Mouse (Mus musculus) B cell, adult 2 months (primary cell): Measurements from ENCODE around the gene Lig1.

Experiments
- DNase-seq, 2 experiments: peaks; one replicate each; pipeline ENCODE4 v3.0.0; 2022

The Lig1 gene

GRCm38 (mm10) chr7:13310493-13311199 lies 33.6 kb downstream of the Lig1 start:
- no peak for DNase-seq

GRCm38 (mm10) chr7:13311401-13311800 lies 34.3 kb downstream of the Lig1 start:
- DNase-seq = no peak

GRCm38 (mm10) chr7:13314095-13314597 lies 37.1 kb downstream of the Lig1 start:
- no peak for DNase-seq

DNA sequence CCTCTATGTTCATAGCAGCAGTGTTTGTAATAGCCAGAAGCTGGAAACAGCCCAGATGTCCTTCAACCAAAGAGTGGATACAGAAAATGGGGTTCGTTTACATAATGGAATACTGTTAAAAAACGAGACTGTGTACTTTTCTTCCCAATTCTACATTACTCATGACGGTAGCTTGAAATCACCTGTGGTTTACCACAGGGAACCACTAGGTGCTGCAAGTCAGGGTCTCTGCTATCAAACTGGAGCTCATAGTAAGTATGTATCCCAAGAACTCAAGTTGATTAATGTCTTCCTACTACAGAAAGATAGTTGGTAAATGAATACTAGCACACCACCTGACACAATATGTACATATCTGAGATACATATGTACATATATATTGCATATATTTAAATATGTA lies 44.3 kb downstream of the Lig1 start:
- no peak for DNase-seq

DNA sequence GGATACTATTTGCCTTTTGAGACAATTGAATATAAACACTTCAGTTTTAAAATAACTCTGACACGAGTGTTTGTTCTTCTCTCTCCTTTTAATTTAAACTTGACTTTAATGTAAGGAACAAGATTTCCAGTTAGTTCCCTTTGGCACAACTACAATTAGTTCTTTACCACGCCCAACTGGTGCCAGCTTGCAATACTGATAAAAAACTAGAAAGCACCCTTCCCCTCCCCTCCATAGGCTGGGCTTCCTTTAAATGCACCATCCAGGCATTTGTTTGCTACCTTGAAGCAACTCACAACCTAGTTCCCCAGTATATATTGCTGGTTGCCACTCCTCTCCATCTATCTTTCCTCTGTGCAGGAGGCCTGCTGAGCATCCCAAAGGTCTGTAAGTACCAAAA lies 47.2 kb downstream of the Lig1 start, which contains the start of gene Pla2g4c:
Gene Pla2g4c, plus strand, starts transcription at position 340 of the 400 bp plus-strand sequence.
- no peak for DNase-seq

GRCm38 (mm10) chr7:13330575-13330974 lies 53.5 kb downstream of the Lig1 start:
- DNase-seq = no peak

- no peak for DNase-seq
These were observed 78.9 kb downstream of the Lig1 start for GRCm38 (mm10) chr7:13355943-13356342.
